7 mouse cellular contexts compared by ENCODE assay signal in genomic region chr1:158953479-158954207, GRCm38 (mm10). TPM values are rescaled to one million over a fixed set of nuclear protein-coding genes. Genes with fewer than 3 reads are reported as not detected.
DNase-seq lines count a peak whose midpoint lies in the region; TF ChIP-seq lines count a peak whose summit lies in the region.

No protein-coding gene starts in this region.

- no peaks in the 10 kb centered on the region for H3K36me3 ChIP-seq in heart, embryonic 10.5 days

- TF ChIP-seq CTCF in lung, adult 2 months (IDR thresholded peaks at IDR 0.05; ENCODE audit: insufficient read depth, low read length) = peak; percentile 65

- 42% methylated on average over 6 of the region's 6 CpGs for WGBS in heart, embryonic 10.5 days
- WGBS in lung, adult 2 months = 39% methylated on average over 6 of the region's 6 CpGs

- no peak for TF ChIP-seq POLR2A in lung, adult 2 months (IDR thresholded peaks at IDR 0.05; ENCODE audit: borderline replicate concordance, extremely low read depth, low read depth, low read length)

- H3K4me1 ChIP-seq in heart, embryonic 10.5 days = no peaks in the 10 kb centered on the region
- H3K4me1 ChIP-seq in lung, adult 2 months (ENCODE audit: control insufficient read depth, insufficient read depth, low read length) = no peaks in the 10 kb centered on the region

- DNase-seq in ES-CJ7 (ENCODE audit: low read depth, low spot score) = peak; percentile 84
- peak; percentile 31 for DNase-seq in adrenal gland, adult 8-10 months
- DNase-seq in embryo, embryonic 11.5 days (ENCODE audit: low read depth, low spot score) = peak; percentile 68
- peak; percentile 79 for DNase-seq in heart, embryonic 10.5 days (ENCODE audit: low spot score)
- peak; percentile 73 for DNase-seq in kidney, postnatal 14 days
- peak; percentile 50 for DNase-seq in lung, adult 2 months
- peak; percentile 60 for DNase-seq in retina, postnatal 7 days (ENCODE audit: low read depth, low spot score)

- H3K27me3 ChIP-seq in heart, embryonic 10.5 days (ENCODE audit: insufficient read depth, poor library complexity, severe bottlenecking) = no peaks in the 10 kb centered on the region

- H3K9me3 ChIP-seq in heart, embryonic 10.5 days = no peaks in the 10 kb centered on the region

- H3K27ac ChIP-seq in heart, embryonic 10.5 days = no peak overlapping the region

- H3K4me3 ChIP-seq in heart, embryonic 10.5 days = no peak overlapping the region
- H3K4me3 ChIP-seq in lung, adult 2 months (replicated peaks; ENCODE audit: extremely low read depth, low read depth, low read length) = no peak overlapping the region

RNA-seq across cellular contexts. Expression of gene Pappa2, which starts 26.6 kb away (rescaled TPM):
- total RNA-seq in adrenal gland, adult 8-10 months (2022) = under 1 TPM; 0.15 to 0.42 (median 0.25) TPM
- 0.22 TPM in 1 of 2 replicates, not detected in the other for polyA plus RNA-seq in heart, embryonic 10.5 days (2016; fragmentation: Nextera tagmentation; extraction: Ambion mirVana)
- polyA plus RNA-seq in lung, adult 2 months (2012; rRNA removed) = 0.12 and 0.21 TPM in 2 replicates

Comparison
In these comparisons a context has a peak if more than half of its experiments do, and no peak if none do; other contexts are left out.
1. DNase-seq: peak in every context shown above with its lines; median percentile 84 in ES-CJ7; 79 in heart, embryonic 10.5 days; 73 in kidney, postnatal 14 days; 68 in embryo, embryonic 11.5 days; 60 in retina, postnatal 7 days; 50 in lung, adult 2 months; 31 in adrenal gland, adult 8-10 months.